Mouse (Mus musculus): ENCODE measurements around the gene Actn4.

- TF ChIP-seq CTCF (IDR thresholded peaks at IDR 0.05; ENCODE audit: low read depth, low read length) (no peak), POLR2A (IDR thresholded peaks at IDR 0.05; ENCODE audit: borderline replicate concordance, low read depth, low read length) (no peak)
Measured at GRCm38 (mm10) chr7:28847273-28847672, 114.9 kb downstream of the Actn4 start.
